Mouse (Mus musculus) hindbrain, embryonic 15.5 days (tissue): ENCODE data around the gene Dda1. TPM values are rescaled to one million over a fixed set of nuclear protein-coding genes. Genes with fewer than 3 reads are reported as not detected.
A peak's percentile ranks its signal among the peaks of the same experiment; 100 is the strongest.

Experiments
- ATAC-seq: fragments of 200-750 bp; cut with Nextera tagmentation; 2 replicates; pipeline ENCODE4 v1.8.0; 2017; ENCODE audit warnings: low read depth, moderate number of reproducible peaks, moderate TSS enrichment; ENCODE audit not compliant: low FRiP score
- H3K27ac ChIP-seq: fragments of 300-500 bp; sonication (generic); replicated peaks from 2 replicates; pipeline ENCODE4 v1.5.1; 2015; ENCODE audit warnings: mild to moderate bottlenecking, inconsistent platforms
- H3K27me3 ChIP-seq: fragments of 300-500 bp; sonication (generic); 2 replicates; pipeline ENCODE4 v1.6.1; 2015; ENCODE audit warnings: control low read depth, inconsistent platforms
- H3K36me3 ChIP-seq: fragments of 300-500 bp; sonication (generic); 2 replicates; pipeline ENCODE4 v1.6.1; 2015; ENCODE audit warnings: control low read depth, inconsistent platforms
- H3K4me1 ChIP-seq: fragments of 300-500 bp; sonication (generic); replicated peaks from 2 replicates; pipeline ENCODE4 v1.6.1; 2015; ENCODE audit warnings: control low read depth, inconsistent platforms
- H3K4me2 ChIP-seq: fragments of 300-500 bp; sonication (generic); 2 replicates; pipeline ENCODE4 v1.6.1; 2015; ENCODE audit warnings: moderate library complexity, mild to moderate bottlenecking, inconsistent platforms
- H3K4me3 ChIP-seq: fragments of 300-500 bp; sonication (generic); 2 replicates; pipeline ENCODE4 v1.5.1; 2015; ENCODE audit warnings: mild to moderate bottlenecking, inconsistent platforms
- H3K9ac ChIP-seq: fragments of 300-500 bp; sonication (generic); 2 replicates; pipeline ENCODE4 v1.6.1; 2015; ENCODE audit warnings: inconsistent platforms
- H3K9me3 ChIP-seq: fragments of 300-500 bp; sonication (generic); 2 replicates; pipeline ENCODE4 v1.6.1; 2016; ENCODE audit warnings: control low read depth, inconsistent platforms
- WGBS: fragments of 180-500 bp; shearing (Covaris S2); methylation state at CpG from one replicate; pipeline ENCODE4 v1.1.7; 2015; 5-methylcytosine and 5-hydroxymethylcytosine counted together
- polyA plus RNA-seq: library from polyadenylated mRNA; unstranded; fragments of >200 nt; fragmentation: Nextera tagmentation; extraction: Ambion mirVana; gene quantifications from 2 replicates; pipeline ENCODE4 v1.2.1, GENCODE M21; 2015

The Dda1 gene
- polyA plus RNA-seq, 1 experiment from 2014 or later = 231 TPM

DNA sequence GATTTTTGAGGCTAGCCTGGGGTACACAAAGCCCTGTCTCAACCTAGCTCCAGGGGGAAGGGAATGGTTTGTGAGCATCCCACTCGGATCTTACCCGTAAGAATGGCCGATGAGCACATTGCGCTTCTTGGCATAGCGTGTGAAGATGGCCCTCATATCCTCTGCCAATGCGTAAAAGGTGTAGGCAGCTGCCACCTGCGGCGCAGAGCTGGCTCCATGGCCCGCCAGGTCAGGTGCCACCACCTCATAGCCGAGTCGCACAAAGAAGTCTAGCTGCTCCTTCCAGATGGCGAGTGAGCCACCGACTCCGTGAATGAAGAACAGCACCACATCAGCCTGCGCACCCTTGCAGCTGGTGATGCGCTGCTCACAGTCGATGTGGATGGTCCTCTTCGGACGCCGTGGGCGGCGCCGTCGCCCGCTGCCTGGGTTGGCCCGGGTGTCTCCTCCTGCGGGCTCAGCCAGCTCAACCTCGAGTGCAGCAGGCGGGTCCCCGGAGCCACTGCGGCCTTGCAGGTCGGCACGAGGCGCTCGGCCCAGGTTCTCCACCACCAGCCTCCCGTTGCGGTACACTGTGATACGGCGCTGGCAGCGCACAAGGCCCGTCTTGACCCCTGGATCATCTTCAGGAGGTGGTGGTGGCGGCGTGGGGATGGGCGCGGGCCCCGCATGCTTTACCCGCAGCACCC lies 7.7 kb upstream of the Dda1 start:
- Histone ChIP-seq H3K4me3 (no peak overlapping the region), H3K27me3 (no peaks in the 10 kb centered on the region), H3K9me3 (no peaks in the 10 kb centered on the region), H3K27ac (no peak overlapping the region), H3K36me3 (peaks cover 45% of the 10 kb centered on the region), H3K4me1 (peaks cover 48% of the 10 kb centered on the region), H3K9ac (no peak overlapping the region), H3K4me2 (peak overlapping the region; percentile 79)
- ATAC-seq = no peak
- WGBS = 85% methylated on average over 47 of the region's 47 CpGs

DNA sequence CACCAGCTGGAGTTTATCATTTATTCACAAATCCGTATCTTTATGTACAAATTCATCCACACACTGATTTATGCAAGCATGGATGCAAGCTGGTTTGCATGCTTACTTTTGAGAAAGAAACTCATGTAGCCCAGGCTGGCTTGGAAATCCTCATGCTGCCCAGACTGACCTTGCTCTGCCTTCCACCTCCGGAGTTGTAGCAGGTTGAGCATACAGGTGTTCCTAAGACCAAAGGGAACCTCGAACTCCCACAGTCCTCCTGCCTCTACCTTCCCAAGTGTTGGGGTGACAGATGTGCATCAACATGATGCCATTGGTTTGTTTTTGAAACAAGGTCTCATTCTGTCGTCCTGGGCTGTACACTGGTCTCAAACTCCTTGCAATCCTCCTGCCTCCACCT lies 6.8 kb upstream of the Dda1 start:
- Histone ChIP-seq H3K27me3 (no peaks in the 10 kb centered on the region), H3K27ac (no peak overlapping the region; the same call in 1 of the 2 replicates), H3K36me3 (peaks cover 36% of the 10 kb centered on the region), H3K4me1 (peaks cover 48% of the 10 kb centered on the region), H3K9ac (peak overlapping the region; percentile 95), H3K9me3 (no peaks in the 10 kb centered on the region), H3K4me3 (peak overlapping the region; percentile 93), H3K4me2 (peak overlapping the region; percentile 79)
- WGBS = 75% methylated on average over 4 of the region's 4 CpGs
- ATAC-seq = no peak

DNA sequence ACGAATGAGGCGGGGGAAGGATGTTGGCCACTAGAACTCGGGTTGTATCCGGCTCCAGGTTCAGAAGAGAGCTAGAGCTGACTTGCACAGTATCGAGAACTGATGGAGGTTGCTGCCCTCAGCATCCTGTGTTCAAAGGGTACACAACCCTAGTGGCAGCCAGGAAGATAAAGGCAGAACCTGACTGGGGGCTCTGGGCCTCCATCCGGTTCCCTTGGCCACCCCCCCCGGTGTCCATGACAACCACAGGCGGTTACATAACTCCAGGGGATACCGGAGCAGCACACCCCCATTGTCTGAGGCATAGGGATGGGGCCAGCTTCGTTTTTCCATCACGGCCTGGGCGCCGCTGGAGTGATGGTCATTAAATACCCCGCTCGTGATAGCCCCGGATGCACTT lies 6.2 kb upstream of the Dda1 start:
- H3K27me3 ChIP-seq = no peaks in the 10 kb centered on the region
- 2% methylated on average over 16 of the region's 16 CpGs for WGBS
- peaks cover 30% of the 10 kb centered on the region for H3K36me3 ChIP-seq
- peak overlapping the region; percentile 93 for H3K4me3 ChIP-seq
- no peaks in the 10 kb centered on the region for H3K9me3 ChIP-seq
- H3K4me2 ChIP-seq = peak overlapping the region; percentile 79
- H3K9ac ChIP-seq = peak overlapping the region; percentile 95
- H3K27ac ChIP-seq = peak overlapping the region; percentile 87
- no peak for ATAC-seq
- H3K4me1 ChIP-seq = peaks cover 48% of the 10 kb centered on the region

GRCm38 (mm10) chr8:71463188-71464033 lies 5.6 kb upstream of the Dda1 start, which contains the start of gene Abhd8:
Gene Abhd8, minus strand, starts transcription at chr8:71463655.
- H3K36me3 ChIP-seq = peaks cover 24% of the 10 kb centered on the region
- H3K9ac ChIP-seq = peak within 1 kb of the TSS; percentile 95
- H3K9me3 ChIP-seq = no peaks in the 10 kb centered on the region
- peak; percentile 81 for ATAC-seq
- under 1% methylated on average over 55 of the region's 55 CpGs for WGBS
- peaks cover 48% of the 10 kb centered on the region for H3K4me1 ChIP-seq
- no peaks in the 10 kb centered on the region for H3K27me3 ChIP-seq
- H3K27ac ChIP-seq = peak within 1 kb of the TSS; percentile 87
- peak within 1 kb of the TSS; percentile 93 for H3K4me3 ChIP-seq
- peak within 1 kb of the TSS; percentile 79 for H3K4me2 ChIP-seq

DNA sequence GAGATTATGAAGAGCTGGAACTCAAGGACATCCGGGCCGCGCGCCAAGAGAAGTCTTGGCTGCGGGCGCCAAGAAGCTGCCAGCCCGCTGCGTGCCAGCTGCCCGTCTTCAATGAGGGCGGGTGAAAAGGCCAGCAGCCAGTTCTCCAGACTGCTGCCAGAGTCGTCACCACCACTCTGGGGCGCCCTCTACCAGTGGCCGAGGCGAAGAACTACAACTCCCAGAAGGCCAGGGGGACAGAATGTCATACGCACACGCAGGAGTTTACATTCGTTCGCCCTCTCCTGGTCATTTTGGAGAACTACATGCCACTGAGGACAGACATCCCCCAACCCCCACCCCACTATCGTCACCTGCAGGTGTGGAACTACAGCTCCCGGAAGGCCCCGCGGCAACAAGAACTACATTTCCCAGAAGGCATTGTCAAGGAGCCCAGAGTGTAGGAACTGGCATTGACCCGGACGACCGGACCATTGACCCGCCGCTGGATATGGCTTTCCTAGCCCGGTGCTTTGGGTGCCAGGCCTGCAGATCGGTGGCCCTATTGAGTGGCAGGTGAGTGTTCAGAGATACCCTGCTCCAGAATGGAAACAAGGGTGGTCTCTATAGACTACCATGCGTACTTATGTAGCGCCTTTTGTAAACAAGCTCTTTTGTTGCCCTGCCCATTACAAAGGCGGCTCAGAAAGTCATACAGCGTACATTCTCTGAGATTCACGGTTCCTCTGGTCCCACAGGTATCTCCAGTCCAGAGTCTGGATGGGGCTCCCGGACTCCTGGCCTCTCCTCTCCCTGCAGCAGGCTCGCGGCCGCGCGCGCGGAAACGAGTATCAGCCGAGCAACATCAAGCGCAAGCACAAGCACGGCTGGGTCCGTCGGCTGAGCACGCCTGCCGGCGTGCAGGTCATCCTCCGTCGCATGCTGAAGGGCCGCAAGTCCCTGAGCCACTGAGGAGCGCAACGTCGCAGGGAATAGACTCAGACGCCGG lies 4.2 kb upstream of the Dda1 start, which contains the start of gene Mrpl34:
TSS of gene Mrpl34 (plus strand) at position 447 of the 988 bp plus-strand sequence.
- peak within 1 kb of the TSS; percentile 95 for H3K9ac ChIP-seq
- H3K9me3 ChIP-seq = no peaks in the 10 kb centered on the region
- ATAC-seq = peak; percentile 83
- H3K27me3 ChIP-seq = no peaks in the 10 kb centered on the region
- WGBS = under 1% methylated on average over 59 of the region's 59 CpGs
- H3K27ac ChIP-seq = peak within 1 kb of the TSS; percentile 87
- H3K4me2 ChIP-seq = peak within 1 kb of the TSS; percentile 79
- H3K4me1 ChIP-seq = peaks cover 51% of the 10 kb centered on the region
- H3K36me3 ChIP-seq = peaks cover 14% of the 10 kb centered on the region
- peak within 1 kb of the TSS; percentile 93 for H3K4me3 ChIP-seq

DNA sequence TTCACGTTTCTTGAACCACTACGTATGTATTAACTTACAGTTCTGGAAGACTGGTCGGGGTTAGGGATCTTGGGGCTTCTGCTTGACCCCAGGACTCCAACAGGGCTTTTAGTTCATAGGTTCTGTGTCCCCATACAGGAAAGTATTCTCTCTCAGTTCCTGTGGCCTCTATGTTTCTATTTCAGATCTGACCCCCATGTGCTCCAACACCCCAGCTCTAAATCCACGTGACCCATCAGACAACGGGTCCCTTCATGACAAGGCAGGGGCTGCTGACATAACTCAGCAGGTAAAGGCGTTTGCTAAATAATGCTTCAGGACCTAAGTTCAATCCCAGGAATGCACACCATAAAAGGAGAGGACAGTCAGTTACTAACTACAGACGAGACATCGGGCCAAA lies 3.3 kb upstream of the Dda1 start:
- H3K9ac ChIP-seq = peak overlapping the region; percentile 56

DNA sequence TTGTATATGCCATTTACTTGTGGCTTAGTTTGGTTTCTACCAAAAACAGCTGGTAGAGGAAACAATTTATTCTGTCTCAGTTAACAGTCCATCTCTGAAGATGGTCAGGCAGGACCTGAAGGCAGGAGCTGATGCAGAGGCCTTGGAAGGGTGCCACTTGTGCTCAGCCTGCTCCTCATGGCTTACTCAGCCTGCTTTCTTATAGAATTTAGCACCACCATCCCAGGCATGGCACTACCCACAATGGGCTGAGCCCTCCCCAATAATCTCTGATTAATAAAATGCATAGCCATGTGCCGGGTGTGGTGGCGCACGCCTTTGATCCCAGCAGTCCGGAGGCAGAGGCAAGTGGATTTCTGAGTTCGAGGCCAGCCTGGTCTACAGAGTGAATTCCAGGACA lies 2.8 kb upstream of the Dda1 start:
- Histone ChIP-seq H3K9ac (no peak overlapping the region), H3K4me1 (peaks cover 54% of the 10 kb centered on the region), H3K27me3 (no peaks in the 10 kb centered on the region), H3K4me3 (no peak overlapping the region), H3K4me2 (peak overlapping the region; percentile 70; the same call in 1 of the 2 replicates), H3K36me3 (peaks cover 4% of the 10 kb centered on the region; the same call in 1 of the 2 replicates), H3K9me3 (no peaks in the 10 kb centered on the region), H3K27ac (no peak overlapping the region)
- ATAC-seq = no peak
- 94% methylated on average over 5 of the region's 5 CpGs for WGBS

More for the DNA sequence above, 3.3 kb upstream of the Dda1 start:
- Histone ChIP-seq H3K4me3 (peak overlapping the region; percentile 93), H3K9me3 (no peaks in the 10 kb centered on the region), H3K36me3 (peaks cover 9% of the 10 kb centered on the region; the same call in 1 of the 2 replicates), H3K4me2 (peak overlapping the region; percentile 70), H3K4me1 (peaks cover 55% of the 10 kb centered on the region), H3K27ac (peak overlapping the region; percentile 78; the same call in 1 of the 2 replicates), H3K27me3 (no peaks in the 10 kb centered on the region)
- ATAC-seq = no peak
- 86% methylated on average over 8 of the region's 8 CpGs for WGBS

DNA sequence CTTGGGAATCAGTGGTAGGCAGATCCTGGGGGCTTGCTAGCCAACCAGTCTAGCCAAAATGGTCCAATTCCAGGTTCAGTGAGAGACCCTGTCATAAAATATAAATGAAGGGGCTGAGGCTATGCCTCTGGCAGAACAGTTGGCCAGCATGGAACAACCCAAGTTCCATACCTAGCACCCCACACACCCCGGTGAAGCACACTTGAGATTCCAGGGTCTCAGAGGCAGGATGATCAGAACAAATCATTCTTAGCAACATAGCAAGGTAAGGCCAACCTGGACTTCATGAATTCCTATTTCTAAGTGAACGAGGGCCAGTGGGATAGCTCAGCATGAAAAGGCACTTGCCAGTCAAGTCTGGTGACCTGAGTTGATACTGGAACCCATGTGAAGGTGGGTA lies 1.8 kb upstream of the Dda1 start:
- H3K4me3 ChIP-seq = no peak overlapping the region
- ATAC-seq = no peak
- peaks cover 44% of the 10 kb centered on the region for H3K4me1 ChIP-seq

DNA sequence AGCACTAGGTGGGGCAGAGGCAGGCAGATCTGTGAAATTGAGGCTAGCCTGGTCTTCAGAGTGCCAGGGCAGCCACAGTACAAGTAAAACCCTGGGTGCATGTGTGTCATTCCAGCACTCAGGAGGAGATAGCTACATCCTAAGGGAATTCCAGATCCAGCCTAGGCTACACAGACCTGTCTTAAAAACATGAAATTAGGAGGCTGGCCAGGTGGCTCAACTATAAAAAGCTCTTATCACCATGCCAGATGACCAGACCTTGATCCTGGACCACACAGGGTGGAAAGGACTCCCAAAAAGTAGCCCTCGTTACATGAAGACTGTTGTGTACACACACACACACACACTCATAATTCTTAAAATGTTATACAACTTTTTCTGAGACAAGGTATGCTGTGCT lies 998 bp upstream of the Dda1 start:
- Histone ChIP-seq H3K4me2 (no peak overlapping the region), H3K27me3 (no peaks in the 10 kb centered on the region), H3K27ac (no peak overlapping the region), H3K9me3 (no peaks in the 10 kb centered on the region), H3K4me1 (peaks cover 38% of the 10 kb centered on the region), H3K36me3 (0 out of 2 replicates have a peak, but pooled peaks cover 13% of the 10 kb centered on the region), H3K4me3 (no peak overlapping the region), H3K9ac (no peak overlapping the region)
- WGBS = 93% methylated on average over 1 of the region's 1 CpGs
- ATAC-seq = no peak

More for the DNA sequence above, 1.8 kb upstream of the Dda1 start:
- no peak overlapping the region for H3K9ac ChIP-seq
- H3K4me2 ChIP-seq = no peak overlapping the region
- H3K9me3 ChIP-seq = no peaks in the 10 kb centered on the region
- H3K36me3 ChIP-seq = 0 out of 2 replicates have a peak, but pooled peaks cover 9% of the 10 kb centered on the region
- H3K27me3 ChIP-seq = no peaks in the 10 kb centered on the region
- no peak overlapping the region for H3K27ac ChIP-seq
- WGBS = 89% methylated on average over 2 of the region's 2 CpGs

DNA sequence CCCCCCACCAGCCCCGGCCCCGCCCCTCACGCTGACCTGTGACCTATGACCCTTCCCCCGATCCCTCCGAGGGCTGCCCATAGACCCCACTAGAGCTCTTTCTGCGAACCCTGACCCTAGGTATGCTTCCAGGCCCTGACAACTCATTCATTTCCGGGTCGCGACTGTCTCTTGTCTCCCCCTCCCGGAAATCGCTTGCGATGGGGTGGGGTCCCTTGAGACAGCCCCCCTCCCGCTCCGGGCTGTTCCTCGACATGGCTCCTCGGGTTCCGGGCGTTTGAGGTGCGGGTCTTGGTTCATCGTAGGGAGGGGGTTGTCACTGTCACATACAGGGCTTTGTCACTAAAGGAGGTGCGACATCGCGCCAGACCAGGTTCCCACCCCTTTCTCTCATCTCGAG lies 412 bp downstream of the Dda1 start:
- peaks cover 26% of the 10 kb centered on the region for H3K36me3 ChIP-seq
- H3K27me3 ChIP-seq = no peaks in the 10 kb centered on the region
- peak overlapping the region; percentile 92 for H3K4me2 ChIP-seq
- peaks cover 29% of the 10 kb centered on the region for H3K4me1 ChIP-seq
- no peaks in the 10 kb centered on the region for H3K9me3 ChIP-seq
- WGBS = under 1% methylated on average over 23 of the region's 24 CpGs
- peak overlapping the region; percentile 81 for H3K4me3 ChIP-seq
- H3K9ac ChIP-seq = peak overlapping the region; percentile 68
- peak overlapping the region; percentile 90 for H3K27ac ChIP-seq
- ATAC-seq = peak; percentile 40
